Mouse (Mus musculus): ENCODE measurements at regions not wholly inside any gene's neighbourhood (a gene's known extent, or its start where the extent isn't known, plus 50 kb on each side); places are given as distances from the start of the nearest gene placed in this dataset.

DNA sequence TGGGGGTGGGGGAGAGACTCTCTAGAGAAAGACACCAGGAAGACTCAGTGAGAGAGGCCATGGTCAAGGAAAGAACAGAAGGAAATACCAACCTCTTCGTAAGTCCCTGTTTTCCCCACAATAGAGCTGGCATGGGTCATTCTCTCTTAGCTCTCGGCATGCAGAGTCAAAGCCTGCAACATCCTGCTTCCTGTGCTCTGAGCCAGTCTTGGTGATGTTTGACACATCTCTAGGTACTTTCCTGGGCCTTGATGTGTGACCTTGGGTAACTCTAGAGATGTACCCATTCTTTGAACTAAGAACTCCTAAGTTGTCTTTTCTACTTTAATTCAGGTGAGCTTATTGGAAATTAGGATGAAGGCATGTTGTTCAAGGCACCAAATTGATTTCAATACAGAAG is 55.8 kb upstream of the Fam3c start:
- TF ChIP-seq CTCF (IDR thresholded peaks at IDR 0.05; ENCODE audit: control insufficient read depth, insufficient read depth, insufficient read length) = no peak
- TF ChIP-seq MAX (IDR thresholded peaks at IDR 0.05) = no peak
- TF ChIP-seq USF1 (IDR thresholded peaks at IDR 0.05; ENCODE audit: low read depth) = no peak
- TF ChIP-seq FOSL1 (IDR thresholded peaks at IDR 0.05; ENCODE audit: insufficient read depth, low read length, poor library complexity, severe bottlenecking) = no peak

Measured in C2C12 (cell line).